Mouse (Mus musculus): ENCODE measurements around the gene Dmrtb1.

DNA sequence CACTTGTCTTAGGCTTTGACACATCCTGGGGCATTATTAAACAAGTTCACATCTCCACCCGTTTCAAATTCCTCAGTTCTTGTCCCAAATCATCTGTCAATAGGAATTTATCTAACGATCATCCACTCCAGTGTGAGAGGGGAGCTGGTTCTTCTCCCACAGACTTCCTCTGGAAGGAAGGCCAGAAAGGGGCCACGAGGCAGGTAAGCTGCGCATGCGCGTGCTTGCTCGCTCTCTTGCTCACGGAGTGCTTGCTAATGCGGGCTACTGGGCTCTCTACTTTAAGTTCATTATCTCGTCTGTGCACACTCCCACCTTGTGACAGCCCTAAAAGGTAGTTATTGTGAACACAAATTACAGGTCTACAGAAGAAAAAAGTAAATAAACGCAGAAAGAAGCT is 17.6 kb upstream of the Dmrtb1 start:
- TF ChIP-seq POLR2A (IDR thresholded peaks at IDR 0.05; ENCODE audit: extremely low read depth, insufficient read depth, low read length) = no peak
- TF ChIP-seq CTCF (IDR thresholded peaks at IDR 0.05; ENCODE audit: low read depth, low read length) = no peak

Measured in liver, adult 2 months (tissue).